Mouse (Mus musculus): ENCODE data around the gene Mob3c.

- TF ChIP-seq CTCF (conservative IDR thresholded peaks at IDR 0.05; ENCODE audit: insufficient read depth, insufficient read length, low read depth, low read length) (no peak), POLR2A (IDR thresholded peaks at IDR 0.05; ENCODE audit: low read depth, low read length) (no peak)
Measured at GRCm38 (mm10) chr4:115863880-115864279, 36.0 kb downstream of the Mob3c start.
